19 mouse cellular contexts compared by ENCODE assay signal in the genomic region with DNA sequence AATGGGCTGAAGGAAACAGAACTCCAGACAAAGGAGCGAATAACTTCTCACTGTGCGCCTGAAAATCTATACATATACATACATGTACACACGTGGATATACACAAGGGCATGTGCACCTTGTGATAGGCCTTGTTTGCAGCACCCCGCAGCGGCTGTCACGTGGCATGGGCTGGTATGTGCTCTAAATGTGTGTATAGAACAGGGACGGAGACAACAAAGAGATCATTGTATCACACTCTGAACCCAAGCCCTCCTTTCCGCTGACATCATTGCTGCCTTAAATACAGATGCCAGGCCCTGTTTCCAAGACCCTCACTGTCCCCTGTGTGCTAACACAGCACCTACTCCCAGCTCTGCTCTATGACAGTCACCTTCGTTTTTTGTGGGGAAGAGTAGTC. TPM values are rescaled to one million over a fixed set of nuclear protein-coding genes. Genes with fewer than 3 reads are reported as not detected.
DNase-seq lines count a peak whose midpoint lies in the region; ATAC-seq and TF ChIP-seq lines count a peak whose summit lies in the region.
"Had no signal": no experiment of that assay in that cellular context is flagged by ENCODE, and none has a peak within 500 bp of the region (broad histone marks: within the 10 kb centered on the region; RNA-seq: fewer than 3 reads in every experiment).

No protein-coding gene starts in this region.

- no peak overlapping the region for H3K9ac ChIP-seq in forebrain, embryonic 12.5 days

- peak; percentile 39 for DNase-seq in embryo, embryonic 10 days (ENCODE audit: low spot score)
- DNase-seq in embryo, embryonic 9.5 days (ENCODE audit: extremely low spot score), result no peak
- DNase-seq in layer of hippocampus, adult 2 months (ENCODE audit: low spot score in 2 of 2), result no peak
- no peak for DNase-seq in layer of hippocampus, adult 18-20 months (ENCODE audit: low spot score in 2 of 2)
- peak; percentile 33 for DNase-seq in embryo, embryonic 10.5 days (ENCODE audit: low spot score)
- no peak for DNase-seq in thymus, postnatal 36 days
- DNase-seq in frontal cortex, adult 2 months (ENCODE audit: extremely low spot score in 1 of 2, low spot score in 1 of 2), result no peak
- DNase-seq: adrenal gland, postnatal 36 days; cerebellum, adult 11 months; layer of hippocampus, adult 9-11 months; lung, adult 2 months had no signal

- TF ChIP-seq CTCF in layer of hippocampus, adult 2 months (conservative IDR thresholded peaks at IDR 0.05), result no peak

- H3K27me3 ChIP-seq in forebrain, embryonic 12.5 days, result no peaks in the 10 kb centered on the region

- no peaks in the 10 kb centered on the region for H3K36me3 ChIP-seq in forebrain, embryonic 12.5 days (replicated peaks)

- peak; percentile 71; the same call in 1 of the 2 replicates for ATAC-seq in forebrain, embryonic 12.5 days (ENCODE audit: low FRiP score)
- ATAC-seq: midbrain, embryonic 16.5 days had no signal

- 49% methylated on average over 9 of the region's 9 CpGs for WGBS in forebrain, embryonic 12.5 days

- H3K4me2 ChIP-seq in forebrain, embryonic 12.5 days, result peak overlapping the region; percentile 29

- no peak overlapping the region; the same call in 1 of the 2 replicates for H3K4me3 ChIP-seq in layer of hippocampus, adult 2 months
- no peak overlapping the region for H3K4me3 ChIP-seq in forebrain, embryonic 12.5 days (replicated peaks)

- 0 out of 2 replicates have a peak, but pooled peaks cover 4% of the 10 kb centered on the region for H3K9me3 ChIP-seq in forebrain, embryonic 12.5 days

- H3K4me1 ChIP-seq in forebrain, embryonic 12.5 days, result peaks cover 35% of the 10 kb centered on the region

- H3K27ac ChIP-seq in layer of hippocampus, adult 2 months, result peak overlapping the region; percentile 43; the same call in 1 of the 2 replicates
- 0 out of 2 replicates have a peak overlapping the region, but pooled peaks have one; percentile 42 for H3K27ac ChIP-seq in forebrain, embryonic 12.5 days

RNA-seq across cellular contexts. Expression of a gene that starts 12.3 kb away (rescaled TPM):
- not detected for total RNA-seq in layer of hippocampus, adult 2 months (2021)
- not detected for total RNA-seq in layer of hippocampus, adult 18-20 months (2021)
- polyA plus RNA-seq in forebrain, embryonic 12.5 days (2016; fragmentation: Nextera tagmentation; extraction: Ambion mirVana), result not detected in 2 replicates
- not detected in 2 replicates for polyA plus RNA-seq in frontal cortex, adult 2 months (2012; rRNA removed)
- total RNA-seq: adrenal gland, postnatal 36 days; neutrophil, adult 5-6 weeks had no signal
- polyA plus RNA-seq: cortical plate, adult 2 months; intestine, embryonic 14.5 days; kidney, embryonic 16.5 days; limb, embryonic 11.5 days; lung, adult 2 months; midbrain, embryonic 16.5 days; stomach, embryonic 14.5 days had no signal

RNA-seq across cellular contexts. Expression of a gene that starts 19.1 kb away (rescaled TPM):
- total RNA-seq in layer of hippocampus, adult 2 months (2021), result 10 to 100 TPM in 1 of 2 experiments, 1 to 10 TPM in 1; 9.6 to 14.0 TPM
- 1 to 10 TPM; 4.3 to 5.2 TPM for total RNA-seq in layer of hippocampus, adult 18-20 months (2021)
- polyA plus RNA-seq in forebrain, embryonic 12.5 days (2016; fragmentation: Nextera tagmentation; extraction: Ambion mirVana), result 208 and 267 TPM in 2 replicates
- polyA plus RNA-seq in frontal cortex, adult 2 months (2012; rRNA removed), result 6.9 and 8.7 TPM in 2 replicates
- total RNA-seq: neutrophil, adult 5-6 weeks had no signal

RNA-seq across cellular contexts. Expression of a gene that starts 21.0 kb away (rescaled TPM):
- total RNA-seq in layer of hippocampus, adult 2 months (2021), result under 1 TPM in 1 of 2 experiments, not detected in 1; 0.44 TPM
- total RNA-seq in layer of hippocampus, adult 18-20 months (2021), result under 1 TPM in 1 of 2 experiments, not detected in 1; 0.27 TPM
- not detected in 2 replicates for polyA plus RNA-seq in forebrain, embryonic 12.5 days (2016; fragmentation: Nextera tagmentation; extraction: Ambion mirVana)
- polyA plus RNA-seq in frontal cortex, adult 2 months (2012; rRNA removed), result 1.1 and 1.4 TPM in 2 replicates
- total RNA-seq: adrenal gland, postnatal 36 days; neutrophil, adult 5-6 weeks had no signal
- polyA plus RNA-seq: intestine, embryonic 14.5 days had no signal

RNA-seq across cellular contexts. Expression of a gene that starts 35.7 kb away (rescaled TPM):
- total RNA-seq in layer of hippocampus, adult 2 months (2021), result 100 to 1,000 TPM; 967 to 974 TPM
- total RNA-seq in layer of hippocampus, adult 18-20 months (2021), result 1,000 to 10,000 TPM in 1 of 2 experiments, 100 to 1,000 TPM in 1; 993 to 1,036 TPM
- 16.6 and 17.7 TPM in 2 replicates for polyA plus RNA-seq in forebrain, embryonic 12.5 days (2016; fragmentation: Nextera tagmentation; extraction: Ambion mirVana)
- polyA plus RNA-seq in frontal cortex, adult 2 months (2012; rRNA removed), result 296 and 312 TPM in 2 replicates

RNA-seq across cellular contexts. Expression of a gene that starts 54.6 kb away (rescaled TPM):
- 10 to 100 TPM; 38.9 to 40.8 TPM for total RNA-seq in layer of hippocampus, adult 2 months (2021)
- 10 to 100 TPM; 38.2 to 42.8 TPM for total RNA-seq in layer of hippocampus, adult 18-20 months (2021)
- 80.5 and 86.7 TPM in 2 replicates for polyA plus RNA-seq in forebrain, embryonic 12.5 days (2016; fragmentation: Nextera tagmentation; extraction: Ambion mirVana)
- polyA plus RNA-seq in frontal cortex, adult 2 months (2012; rRNA removed), result 27.5 and 28.1 TPM in 2 replicates

Comparison
In these comparisons a context has a peak if more than half of its experiments do, and no peak if none do; other contexts are left out.
1. DNase-seq: peak in embryo, embryonic 10 days (single experiment) and embryo, embryonic 10.5 days (single experiment); none in embryo, embryonic 9.5 days (single experiment), layer of hippocampus, adult 2 months (0 of 2), layer of hippocampus, adult 18-20 months (0 of 2), thymus, postnatal 36 days (0 of 2) and frontal cortex, adult 2 months (0 of 2).